Mouse (Mus musculus) intestine, embryonic 14.5 days (tissue): ENCODE results near the gene Bcl7c. TPM values are rescaled to one million over a fixed set of nuclear protein-coding genes. Genes with fewer than 3 reads are reported as not detected.
A peak's percentile ranks its signal among the peaks of the same experiment; 100 is the strongest.

Experiments
- ATAC-seq: fragments of 200-750 bp; cut with Nextera tagmentation; replicated peaks from 2 replicates; pipeline ENCODE4 v1.8.0; 2017; ENCODE audit warnings: low read depth, moderate number of reproducible peaks, moderate TSS enrichment, moderate library complexity; ENCODE audit not compliant: low FRiP score, low TSS enrichment
- DNase-seq: peaks from one replicate; pipeline ENCODE4 v3.0.0-alpha.2; 2018; ENCODE audit warnings: low spot score
- H3K27ac ChIP-seq: fragments of 300-500 bp; sonication (generic); 2 replicates; pipeline ENCODE4 v1.5.1; 2014; ENCODE audit warnings: low read depth, mild to moderate bottlenecking, control low read depth
- H3K27me3 ChIP-seq: fragments of 300-500 bp; sonication (generic); replicated peaks from 2 replicates; pipeline ENCODE4 v1.6.1; 2014; ENCODE audit warnings: low read length, control low read depth; ENCODE audit not compliant: control insufficient read depth, insufficient read depth
- H3K36me3 ChIP-seq: fragments of 300-500 bp; sonication (generic); 2 replicates; pipeline ENCODE4 v1.6.1; 2014; ENCODE audit warnings: low read length, control low read depth; ENCODE audit not compliant: control insufficient read depth, insufficient read depth
- H3K4me1 ChIP-seq: fragments of 300-500 bp; sonication (generic); replicated peaks from 2 replicates; pipeline ENCODE4 v1.6.1; 2014; ENCODE audit warnings: low read length, control low read depth, mixed read lengths; ENCODE audit not compliant: control insufficient read depth, insufficient read depth
- H3K4me2 ChIP-seq: fragments of 300-500 bp; sonication (generic); 2 replicates; pipeline ENCODE4 v1.6.1; 2014; ENCODE audit warnings: low read length
- H3K4me3 ChIP-seq: fragments of 300-500 bp; sonication (generic); 2 replicates; pipeline ENCODE4 v1.5.1; 2014; ENCODE audit warnings: low read depth, low read length, control low read depth, mixed read lengths
- H3K9ac ChIP-seq: fragments of 300-500 bp; sonication (generic); 2 replicates; pipeline ENCODE4 v1.6.1; 2014; ENCODE audit warnings: mild to moderate bottlenecking, low read length
- H3K9me3 ChIP-seq: fragments of 300-500 bp; sonication (generic); 2 replicates; pipeline ENCODE4 v1.6.1; 2016; ENCODE audit warnings: low read length, control low read depth; ENCODE audit not compliant: control insufficient read depth
- WGBS: fragments of 180-500 bp; shearing (Covaris S2); extraction: QIAGEN DNeasy Blood & Tissue Kit; methylation state at CpG from one replicate; pipeline ENCODE4 v1.1.7; 2014; 5-methylcytosine and 5-hydroxymethylcytosine counted together
- polyA plus RNA-seq: library from polyadenylated mRNA; unstranded; fragments of >200 nt; fragmentation: Nextera tagmentation; extraction: Ambion mirVana; gene quantifications from 2 replicates; pipeline ENCODE4 v1.2.1, GENCODE M21; 2014

The Bcl7c gene
- polyA plus RNA-seq, 1 experiment from 2014 or later = 56.4 TPM

GRCm38 (mm10) chr7:127725490-127725889 is 16.8 kb upstream of the Bcl7c start:
- Histone ChIP-seq H3K4me2 (no peak overlapping the region), H3K27ac (no peak overlapping the region), H3K4me1 (no peaks in the 10 kb centered on the region), H3K27me3 (no peaks in the 10 kb centered on the region), H3K36me3 (no peaks in the 10 kb centered on the region), H3K4me3 (no peak overlapping the region), H3K9ac (no peak overlapping the region), H3K9me3 (no peaks in the 10 kb centered on the region)
- ATAC-seq (no peak), DNase-seq (no peak)
- 45% methylated on average over 2 of the region's 2 CpGs for WGBS

DNA sequence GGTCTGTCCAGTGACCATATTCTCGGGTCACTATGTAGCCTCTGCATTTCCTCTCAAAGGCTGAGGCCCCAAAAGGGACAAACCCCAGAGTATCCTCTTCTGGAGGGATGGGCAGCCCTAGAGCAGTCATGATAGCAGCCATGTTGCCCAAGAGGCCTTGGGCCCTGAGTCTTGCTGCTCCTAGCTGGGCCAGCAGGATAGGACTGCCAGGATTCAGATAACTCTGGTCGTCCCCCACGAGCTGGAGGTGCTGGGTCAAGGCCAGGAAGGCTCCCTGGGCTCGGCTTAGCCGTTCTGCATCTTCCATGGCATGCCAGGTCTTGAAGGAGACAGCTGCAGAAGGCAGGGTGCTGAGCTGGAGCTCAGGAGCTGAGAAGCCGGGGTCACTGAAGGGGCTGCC is 10.5 kb upstream of the Bcl7c start:
- WGBS = 88% methylated on average over 6 of the region's 6 CpGs
- no peak for ATAC-seq

GRCm38 (mm10) chr7:127718339-127718738 is 9.6 kb upstream of the Bcl7c start:
- 0 out of 2 replicates have a peak, but pooled peaks cover 7% of the 10 kb centered on the region for H3K36me3 ChIP-seq
- H3K27me3 ChIP-seq = no peaks in the 10 kb centered on the region
- no peak overlapping the region for H3K27ac ChIP-seq
- no peaks in the 10 kb centered on the region for H3K9me3 ChIP-seq
- H3K9ac ChIP-seq = no peak overlapping the region
- WGBS = 90% methylated on average over 6 of the region's 6 CpGs
- ATAC-seq (no peak), DNase-seq (no peak)
- H3K4me1 ChIP-seq = peaks cover 6% of the 10 kb centered on the region
- H3K4me2 ChIP-seq = no peak overlapping the region
- no peak overlapping the region for H3K4me3 ChIP-seq

More for the DNA sequence above, 10.5 kb upstream of the Bcl7c start:
- no peak for DNase-seq
- Histone ChIP-seq H3K4me3 (no peak overlapping the region), H3K4me1 (no peaks in the 10 kb centered on the region; the same call in 1 of the 2 replicates), H3K9ac (no peak overlapping the region), H3K27me3 (no peaks in the 10 kb centered on the region), H3K27ac (no peak overlapping the region), H3K9me3 (no peaks in the 10 kb centered on the region), H3K36me3 (0 out of 2 replicates have a peak, but pooled peaks cover 7% of the 10 kb centered on the region), H3K4me2 (no peak overlapping the region)

GRCm38 (mm10) chr7:127716992-127717391 is 8.3 kb upstream of the Bcl7c start:
- 4% methylated on average over 41 of the region's 41 CpGs for WGBS
- Histone ChIP-seq H3K4me3 (peak overlapping the region; percentile 17; the same call in 1 of the 2 replicates), H3K9me3 (no peaks in the 10 kb centered on the region), H3K27ac (no peak overlapping the region), H3K36me3 (0 out of 2 replicates have a peak, but pooled peaks cover 7% of the 10 kb centered on the region), H3K27me3 (no peaks in the 10 kb centered on the region), H3K4me2 (peak overlapping the region; percentile 58), H3K9ac (peak overlapping the region; percentile 36), H3K4me1 (peaks cover 11% of the 10 kb centered on the region)
- ATAC-seq (peak; percentile 40), DNase-seq (peak; percentile 80)

- no peak overlapping the region for H3K4me2 ChIP-seq
- H3K9ac ChIP-seq = no peak overlapping the region
- peaks cover 16% of the 10 kb centered on the region for H3K4me1 ChIP-seq
- H3K9me3 ChIP-seq = no peaks in the 10 kb centered on the region
- ATAC-seq = no peak
- WGBS = 78% methylated on average over 4 of the region's 4 CpGs
- no peak overlapping the region for H3K4me3 ChIP-seq
- H3K36me3 ChIP-seq = 0 out of 2 replicates have a peak, but pooled peaks cover 7% of the 10 kb centered on the region
- no peak for DNase-seq
- H3K27ac ChIP-seq = no peak overlapping the region
- no peaks in the 10 kb centered on the region for H3K27me3 ChIP-seq
These were observed 6.1 kb upstream of the Bcl7c start for GRCm38 (mm10) chr7:127714816-127715215.

DNA sequence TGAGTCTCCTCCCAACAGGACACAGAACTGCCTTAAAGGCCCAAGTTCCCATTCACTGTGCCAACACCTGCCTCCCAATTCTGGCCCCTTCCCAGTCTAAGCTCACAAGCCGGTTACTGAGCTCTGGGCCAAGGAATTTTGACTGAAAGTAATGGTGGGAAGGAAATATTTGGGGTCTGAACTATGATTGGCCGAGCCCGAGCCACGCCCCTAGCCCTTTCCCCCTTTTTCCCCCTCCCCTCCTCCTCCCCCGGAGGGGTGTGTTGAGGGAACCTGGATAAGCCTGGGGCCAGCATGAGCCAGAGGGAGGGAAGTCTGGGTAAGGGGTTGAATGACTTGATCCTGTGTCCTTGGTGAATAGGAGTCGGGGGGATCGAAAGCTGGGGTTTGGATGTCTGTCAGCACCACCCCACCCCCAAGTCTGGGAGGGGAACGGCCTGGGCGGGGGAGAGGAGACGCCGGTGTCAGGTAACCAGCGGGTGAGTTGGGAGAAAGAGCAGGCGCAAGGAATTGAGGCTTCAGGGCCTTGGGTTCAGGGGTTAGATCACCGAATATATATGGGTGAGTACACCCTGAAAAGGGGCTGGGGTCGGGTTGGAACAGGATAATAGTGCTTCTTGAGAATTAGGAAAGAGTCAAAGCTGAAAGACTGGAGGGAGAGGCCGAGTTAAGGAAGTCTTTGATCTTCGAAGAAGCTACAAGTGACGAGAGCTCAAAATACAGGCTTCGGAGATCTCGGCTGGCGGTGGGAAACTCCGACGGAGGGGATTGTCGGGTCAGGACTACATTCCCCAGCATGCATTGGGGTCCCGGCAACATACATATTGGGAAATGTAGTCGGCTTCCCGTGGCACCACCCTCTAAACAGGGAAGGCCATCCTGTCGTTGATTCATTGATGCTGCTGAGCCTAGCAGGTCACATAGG is 4.0 kb upstream of the Bcl7c start, which contains the start of gene Ctf1:
TSS of gene Ctf1 (plus strand) at position 276 of the 925 bp plus-strand sequence.
- H3K9ac ChIP-seq = peak within 1 kb of the TSS; percentile 42
- DNase-seq (peak; percentile 89), ATAC-seq (peak; percentile 29)
- 0 out of 2 replicates have a peak, but pooled peaks cover 7% of the 10 kb centered on the region for H3K36me3 ChIP-seq
- H3K4me2 ChIP-seq = peak within 1 kb of the TSS; percentile 74
- no peaks in the 10 kb centered on the region for H3K9me3 ChIP-seq
- H3K27ac ChIP-seq = peak within 1 kb of the TSS; percentile 96
- H3K27me3 ChIP-seq = no peaks in the 10 kb centered on the region
- peak within 1 kb of the TSS; percentile 44 for H3K4me3 ChIP-seq
- H3K4me1 ChIP-seq = peaks cover 21% of the 10 kb centered on the region
- WGBS = 2% methylated on average over 28 of the region's 28 CpGs

DNA sequence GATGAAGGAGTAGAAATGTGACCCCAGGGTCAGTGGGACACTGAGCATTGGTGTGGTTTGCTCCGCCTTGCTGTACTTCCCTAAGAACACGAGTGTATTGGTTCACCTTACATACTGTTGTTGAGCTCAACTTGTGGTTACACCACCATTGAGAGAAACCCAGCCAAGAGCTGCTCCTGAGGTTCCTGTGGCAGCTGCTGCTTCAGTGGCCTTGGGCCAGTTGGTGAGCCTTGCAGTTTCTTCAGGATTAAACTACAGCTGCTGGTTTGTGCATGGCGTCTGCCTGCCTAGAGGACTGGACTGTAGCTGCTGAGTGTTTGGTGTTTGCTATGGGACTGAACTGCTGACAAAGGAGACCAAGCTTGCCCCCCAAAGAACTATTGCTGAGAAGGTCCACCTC is 2.7 kb upstream of the Bcl7c start:
- Histone ChIP-seq H3K4me1 (peaks cover 33% of the 10 kb centered on the region), H3K4me2 (no peak overlapping the region), H3K4me3 (no peak overlapping the region), H3K27ac (peak overlapping the region; percentile 96), H3K27me3 (no peaks in the 10 kb centered on the region), H3K9ac (no peak overlapping the region), H3K9me3 (no peaks in the 10 kb centered on the region), H3K36me3 (peaks cover 12% of the 10 kb centered on the region)
- no peak for DNase-seq
- WGBS = 61% methylated on average over 3 of the region's 3 CpGs
- ATAC-seq = no peak

GRCm38 (mm10) chr7:127711031-127711430 is 2.3 kb upstream of the Bcl7c start:
- no peak for DNase-seq
- no peaks in the 10 kb centered on the region for H3K27me3 ChIP-seq
- no peak overlapping the region for H3K4me3 ChIP-seq
- H3K4me1 ChIP-seq = peaks cover 35% of the 10 kb centered on the region
- no peak overlapping the region for H3K27ac ChIP-seq
- no peak for ATAC-seq
- peaks cover 15% of the 10 kb centered on the region for H3K36me3 ChIP-seq
- H3K9me3 ChIP-seq = no peaks in the 10 kb centered on the region
- H3K9ac ChIP-seq = no peak overlapping the region
- 86% methylated on average over 3 of the region's 3 CpGs for WGBS
- H3K4me2 ChIP-seq = no peak overlapping the region
